Mouse (Mus musculus) liver, embryonic 11.5 days (tissue): ENCODE results near the gene Smc2. TPM values are rescaled to one million over a fixed set of nuclear protein-coding genes. Genes with fewer than 3 reads are reported as not detected.
"Not testable (repeated sequence)": the region's sequence is repeated elsewhere in the genome, so short reads cannot be mapped to it uniquely, and the experiment has no call there.

ENCODE experiments used
- ATAC-seq: fragments of 200-750 bp; cut with Nextera tagmentation; replicated peaks from 2 replicates; pipeline ENCODE4 v1.8.0; 2017; ENCODE audit warnings: moderate number of reproducible peaks, mild to moderate bottlenecking, moderate TSS enrichment, moderate library complexity; ENCODE audit not compliant: low FRiP score
- DNase-seq: peaks from one replicate; pipeline ENCODE4 v3.0.0-alpha.2; 2017; ENCODE audit warnings: low spot score
- H3K27ac ChIP-seq: fragments of 300-500 bp; sonication (generic); 2 replicates; pipeline ENCODE4 v1.5.1; 2014; ENCODE audit warnings: mild to moderate bottlenecking, low read depth, low read length, control low read depth
- H3K27me3 ChIP-seq: fragments of 300-500 bp; sonication (generic); replicated peaks from 2 replicates; pipeline ENCODE4 v1.6.1; 2014; ENCODE audit warnings: low read length, mixed read lengths; ENCODE audit not compliant: control insufficient read depth, insufficient read depth
- H3K36me3 ChIP-seq: fragments of 300-500 bp; sonication (generic); 2 replicates; pipeline ENCODE4 v1.6.1; 2014; ENCODE audit warnings: mild to moderate bottlenecking, low read length, moderate library complexity, mixed read lengths; ENCODE audit not compliant: control insufficient read depth, insufficient read depth
- H3K4me1 ChIP-seq: fragments of 300-500 bp; sonication (generic); replicated peaks from 2 replicates; pipeline ENCODE4 v1.6.1; 2014; ENCODE audit warnings: low read length, mixed read lengths; ENCODE audit not compliant: control insufficient read depth, insufficient read depth
- H3K4me2 ChIP-seq: fragments of 300-500 bp; sonication (generic); 2 replicates; pipeline ENCODE4 v1.6.1; 2014; ENCODE audit warnings: mild to moderate bottlenecking, control low read depth, moderate library complexity
- H3K4me3 ChIP-seq: fragments of 300-500 bp; sonication (generic); 2 replicates; pipeline ENCODE4 v1.5.1; 2014; ENCODE audit warnings: low read depth, low read length, control low read depth
- H3K9ac ChIP-seq: fragments of 300-500 bp; sonication (generic); 2 replicates; pipeline ENCODE4 v1.6.1; 2014; ENCODE audit warnings: low read depth, low read length, control low read depth
- H3K9me3 ChIP-seq: fragments of 300-500 bp; sonication (generic); 2 replicates; pipeline ENCODE4 v1.6.1; 2016; ENCODE audit warnings: low read length, inconsistent platforms, mixed read lengths; ENCODE audit not compliant: control insufficient read depth
- WGBS: fragments of 180-500 bp; shearing (Covaris S2); extraction: QIAGEN DNeasy Blood & Tissue Kit; methylation state at CpG from one replicate; pipeline ENCODE4 v1.1.7; 2014; 5-methylcytosine and 5-hydroxymethylcytosine counted together
- polyA plus RNA-seq: library from polyadenylated mRNA; unstranded; fragments of >200 nt; fragmentation: Nextera tagmentation; extraction: Ambion mirVana; gene quantifications from 2 replicates; pipeline ENCODE4 v1.2.1, GENCODE M21; 2014

Smc2 gene
- 185 and 227 TPM in 2 replicates for polyA plus RNA-seq

DNA sequence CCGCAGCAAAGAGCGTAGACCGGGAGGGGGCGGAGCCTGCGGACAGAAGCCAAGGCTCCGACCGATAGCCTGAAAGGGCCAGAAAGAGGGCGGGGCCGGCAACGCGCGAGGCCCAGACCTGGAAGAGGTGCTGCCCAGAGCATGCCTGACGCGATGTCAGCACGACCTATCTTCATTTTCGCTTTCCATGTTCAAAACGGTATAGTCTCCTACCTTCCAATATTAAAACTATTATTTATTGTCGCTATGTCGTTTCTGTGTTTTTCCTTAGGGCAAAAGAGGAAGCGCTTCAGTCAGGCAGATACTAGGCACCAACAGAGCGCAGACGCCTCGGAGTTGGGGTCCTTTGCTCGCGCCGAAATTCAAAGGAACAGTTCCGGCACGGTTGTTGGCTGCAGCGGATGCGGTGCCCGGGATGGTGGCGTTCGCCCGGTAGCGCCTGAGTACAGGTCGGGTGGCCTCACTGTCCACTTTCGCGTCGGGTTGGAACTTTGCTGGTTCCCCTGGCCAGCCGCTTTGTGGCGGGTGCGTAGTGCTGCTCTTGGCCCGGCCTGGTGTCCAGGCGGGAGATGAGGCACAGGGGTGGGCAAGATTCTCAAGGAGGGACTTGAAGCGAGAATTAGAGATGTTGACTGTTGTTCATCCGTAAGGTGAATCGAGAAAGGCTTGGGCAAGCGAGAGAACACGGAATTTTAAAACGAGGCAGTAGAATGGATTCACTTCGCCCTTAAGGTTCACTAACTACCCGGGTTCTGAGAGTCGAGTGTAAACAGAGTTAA, at the start of gene Smc2:
Smc2 (plus strand) TSS at position 358 of the 779 bp plus-strand sequence.
- Histone ChIP-seq H3K4me2 (peak within 1 kb of the TSS; percentile 80), H3K27me3 (no peaks in the 10 kb centered on the region), H3K4me1 (peaks cover 4% of the 10 kb centered on the region; the same call in 1 of the 2 replicates), H3K36me3 (peaks cover 11% of the 10 kb centered on the region; the same call in 1 of the 2 replicates), H3K9me3 (no peaks in the 10 kb centered on the region), H3K4me3 (peak within 1 kb of the TSS; percentile 91), H3K9ac (peak within 1 kb of the TSS; percentile 93), H3K27ac (peak within 1 kb of the TSS; percentile 74)
- under 1% methylated on average over 53 of the region's 53 CpGs for WGBS
- ATAC-seq (peak; percentile 98), DNase-seq (peak; percentile 91)

- ATAC-seq (no peak), DNase-seq (no peak)
- Histone ChIP-seq H3K9me3 (no peaks in the 10 kb centered on the region), H3K4me3 (no peak overlapping the region), H3K4me1 (no peaks in the 10 kb centered on the region), H3K27ac (no peak overlapping the region), H3K4me2 (no peak overlapping the region), H3K36me3 (no peaks in the 10 kb centered on the region), H3K27me3 (no peaks in the 10 kb centered on the region), H3K9ac (no peak overlapping the region)
- WGBS: 71% methylated on average over 2 of the region's 2 CpGs
Observed at GRCm38 (mm10) chr4:52411587-52411986, 27.5 kb upstream of the Smc2 start.

DNA sequence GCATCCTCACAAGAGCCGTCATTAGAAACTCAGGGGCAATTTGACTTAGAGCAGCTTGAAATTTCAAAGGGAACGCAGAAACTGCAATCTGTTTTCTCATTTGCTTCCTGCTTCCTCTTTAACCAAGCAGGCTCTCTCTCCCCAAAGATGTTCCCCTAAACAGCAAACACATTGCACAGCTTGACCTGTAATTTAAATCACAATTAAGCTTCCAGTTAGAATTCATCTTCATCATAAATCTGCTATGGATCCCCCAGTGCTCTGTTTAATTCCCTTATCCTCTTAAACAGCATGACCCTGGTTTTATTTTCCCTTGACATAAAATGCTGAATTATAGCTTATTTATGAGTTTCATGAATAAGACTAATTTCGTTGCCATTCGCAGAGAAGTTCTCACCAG, 15.4 kb upstream of the Smc2 start:
- no peaks in the 10 kb centered on the region for H3K36me3 ChIP-seq
- peaks cover 5% of the 10 kb centered on the region; the same call in 1 of the 2 replicates for H3K4me1 ChIP-seq
- no peaks in the 10 kb centered on the region for H3K9me3 ChIP-seq
- no peak overlapping the region for H3K4me2 ChIP-seq
- H3K27ac ChIP-seq: no peak overlapping the region
- no peak for ATAC-seq
- no peak overlapping the region for H3K4me3 ChIP-seq
- H3K27me3 ChIP-seq: no peaks in the 10 kb centered on the region
- no peak overlapping the region for H3K9ac ChIP-seq
- DNase-seq: no peak
- 66% methylated on average over 4 of the region's 4 CpGs for WGBS

GRCm38 (mm10) chr4:52429310-52430198, 9.5 kb upstream of the Smc2 start:
- peaks cover 14% of the 10 kb centered on the region for H3K4me1 ChIP-seq
- H3K4me3 ChIP-seq: no peak overlapping the region
- H3K36me3 ChIP-seq: no peaks in the 10 kb centered on the region
- H3K27ac ChIP-seq: peak overlapping the region; percentile 28
- H3K4me2 ChIP-seq: peak overlapping the region; percentile 37
- ATAC-seq: peak; percentile 100
- 18% methylated on average over 7 of the region's 7 CpGs for WGBS
- peak; percentile 64 for DNase-seq
- H3K9ac ChIP-seq: no peak overlapping the region
- H3K27me3 ChIP-seq: no peaks in the 10 kb centered on the region
- no peaks in the 10 kb centered on the region for H3K9me3 ChIP-seq

GRCm38 (mm10) chr4:52435551-52435950, 3.5 kb upstream of the Smc2 start:
- H3K9me3 ChIP-seq, H3K4me2 ChIP-seq, H3K27ac ChIP-seq, ATAC-seq, DNase-seq, H3K36me3 ChIP-seq, H3K27me3 ChIP-seq, H3K9ac ChIP-seq, H3K4me3 ChIP-seq, H3K4me1 ChIP-seq: not testable (repeated sequence)
- 90% methylated on average over 2 of the region's 2 CpGs for WGBS

GRCm38 (mm10) chr4:52438371-52438885, 615 bp upstream of the Smc2 start:
- H3K9ac ChIP-seq: peak overlapping the region; percentile 93
- H3K4me3 ChIP-seq: peak overlapping the region; percentile 91
- under 1% methylated on average over 20 of the region's 20 CpGs for WGBS
- no peaks in the 10 kb centered on the region for H3K27me3 ChIP-seq
- H3K36me3 ChIP-seq: peaks cover 9% of the 10 kb centered on the region; the same call in 1 of the 2 replicates
- H3K4me1 ChIP-seq: peaks cover 4% of the 10 kb centered on the region; the same call in 1 of the 2 replicates
- H3K4me2 ChIP-seq: peak overlapping the region; percentile 80
- peak overlapping the region; percentile 74 for H3K27ac ChIP-seq
- no peak for DNase-seq
- H3K9me3 ChIP-seq: no peaks in the 10 kb centered on the region
- peak; percentile 64 for ATAC-seq

DNA sequence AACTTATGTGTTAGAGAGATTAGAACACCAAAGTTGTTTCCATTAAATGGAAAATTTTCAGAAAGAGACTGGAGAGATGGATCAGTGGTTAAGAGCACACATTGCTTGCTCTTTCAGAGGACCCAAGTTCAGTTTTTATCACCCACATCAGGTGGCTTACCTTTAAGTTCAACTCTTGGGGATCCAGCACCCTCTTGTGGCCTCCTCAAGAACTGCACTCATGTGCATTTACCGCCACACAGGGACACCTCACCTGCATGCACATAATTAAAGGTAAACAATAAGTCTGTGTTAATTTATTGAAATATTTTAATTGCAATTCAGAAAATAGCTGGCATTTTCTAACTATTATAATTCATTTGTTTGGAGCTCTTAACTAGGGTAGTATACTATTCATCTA, 20.7 kb downstream of the Smc2 start:
- 0 out of 2 replicates have a peak, but pooled peaks have one; percentile 62 for ATAC-seq

DNA sequence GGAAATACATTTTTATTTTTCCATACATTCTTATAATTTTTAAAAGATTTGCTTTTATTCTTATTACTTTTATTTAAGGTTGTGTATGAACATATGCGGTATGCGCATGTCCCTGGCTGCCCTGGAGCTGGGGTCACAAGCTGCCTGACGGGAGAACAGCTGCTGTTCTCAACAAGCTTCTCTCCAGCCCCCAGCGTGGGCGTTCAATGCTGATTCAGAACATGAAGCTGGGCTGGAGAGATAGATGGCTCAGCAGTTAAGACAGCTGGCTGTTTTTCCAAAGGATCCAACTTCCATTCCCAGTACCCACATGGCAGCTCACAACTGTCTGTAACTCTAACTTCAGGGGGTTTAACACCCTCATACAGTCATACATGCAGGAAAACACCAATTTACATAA, 22.3 kb downstream of the Smc2 start:
- H3K27ac ChIP-seq: no peak overlapping the region
- H3K9ac ChIP-seq: no peak overlapping the region
- H3K4me1 ChIP-seq: no peaks in the 10 kb centered on the region
- WGBS: 93% methylated on average over 5 of the region's 5 CpGs
- H3K36me3 ChIP-seq: peaks cover 31% of the 10 kb centered on the region
- no peak overlapping the region for H3K4me3 ChIP-seq
- no peak for DNase-seq
- no peaks in the 10 kb centered on the region for H3K9me3 ChIP-seq
- H3K4me2 ChIP-seq: no peak overlapping the region
- no peak for ATAC-seq
- no peaks in the 10 kb centered on the region for H3K27me3 ChIP-seq

More for the DNA sequence above, 20.7 kb downstream of the Smc2 start:
- H3K27ac ChIP-seq: no peak overlapping the region
- H3K4me3 ChIP-seq: no peak overlapping the region
- DNase-seq: no peak
- no peak overlapping the region for H3K4me2 ChIP-seq
- no peaks in the 10 kb centered on the region for H3K4me1 ChIP-seq
- WGBS: 91% methylated on average over 1 of the region's 1 CpGs
- no peaks in the 10 kb centered on the region for H3K9me3 ChIP-seq
- no peaks in the 10 kb centered on the region for H3K27me3 ChIP-seq
- H3K9ac ChIP-seq: no peak overlapping the region
- H3K36me3 ChIP-seq: peaks cover 39% of the 10 kb centered on the region
